Mouse (Mus musculus) testis, adult 2 months (tissue): ENCODE results near the gene Dlgap1.

Source experiments
- CTCF ChIP-seq: fragments of 200-500 bp; IDR thresholded peaks from 2 replicates; pipeline ENCODE4 v1.5.1; 2012; ENCODE audit warnings: low read depth, mild to moderate bottlenecking, inconsistent platforms, low read length, moderate library complexity; ENCODE audit not compliant: control insufficient read depth, insufficient read depth, insufficient replicate concordance
- POLR2A ChIP-seq: fragments of 200-500 bp; IDR thresholded peaks from 2 replicates; pipeline ENCODE4 v1.6.1; 2012; ENCODE audit warnings: low read depth, mild to moderate bottlenecking, inconsistent platforms, low read length, moderate library complexity; ENCODE audit not compliant: control insufficient read depth

- TF ChIP-seq POLR2A (no peak), CTCF (no peak)
Observed at GRCm38 (mm10) chr17:70600462-70600861, 631.6 kb downstream of the Dlgap1 start.
